Mouse (Mus musculus) G1E (cell line): Measurements from ENCODE around the gene Rps6ka1.

ENCODE experiments used
- CTCF ChIP-seq: IDR thresholded peaks from 2 replicates; pipeline ENCODE4 v1.5.1; 2012; ENCODE audit warnings: low read depth, low read length, inconsistent platforms, mixed read lengths
- GATA1 ChIP-seq: IDR thresholded peaks from 2 replicates; pipeline ENCODE4 v1.6.1; 2012; ENCODE audit warnings: borderline replicate concordance, low read length, inconsistent platforms, mixed read lengths
- POLR2AphosphoS5 ChIP-seq: IDR thresholded peaks from 2 replicates; pipeline ENCODE4 v1.6.1; 2012; ENCODE audit warnings: low read depth, low read length, inconsistent platforms; ENCODE audit not compliant: insufficient replicate concordance
- TAL1 ChIP-seq: conservative IDR thresholded peaks from 2 replicates; pipeline ENCODE4 v1.6.1; 2012; ENCODE audit warnings: low read depth, low read length, inconsistent platforms, mixed read lengths

GRCm38 (mm10) chr4:133820166-133820565 is 67.4 kb downstream of the Rps6ka1 start:
- TF ChIP-seq GATA1 (no peak), CTCF (no peak), TAL1 (no peak), POLR2AphosphoS5 (no peak)
